Mouse (Mus musculus) ES-Bruce4 (cell line): ENCODE measurements around the gene Gpr62. TPM values are rescaled to one million over a fixed set of nuclear protein-coding genes. Genes with fewer than 3 reads are reported as not detected.

Source experiments
- H3K27ac ChIP-seq: 2 replicates; pipeline ENCODE4 v1.5.1; 2012; ENCODE audit warnings: low read length, inconsistent platforms; ENCODE audit not compliant: insufficient read depth
- H3K27me3 ChIP-seq: 2 replicates; pipeline ENCODE4 v1.6.1; 2012; ENCODE audit warnings: mild to moderate bottlenecking, low read length, inconsistent platforms; ENCODE audit not compliant: control insufficient read depth, poor library complexity, insufficient read depth, severe bottlenecking
- H3K36me3 ChIP-seq: 2 replicates; pipeline ENCODE4 v1.6.1; 2012; ENCODE audit warnings: inconsistent platforms, mild to moderate bottlenecking, low read length, moderate library complexity; ENCODE audit not compliant: control insufficient read depth, poor library complexity, insufficient read depth, severe bottlenecking
- H3K4me1 ChIP-seq: one replicate; pipeline ENCODE4 v1.8.1; 2011; ENCODE audit warnings: low read length; ENCODE audit not compliant: control insufficient read depth, insufficient read depth
- H3K4me3 ChIP-seq: 2 replicates; pipeline ENCODE4 v1.5.1; 2011; ENCODE audit warnings: low read depth, mild to moderate bottlenecking, low read length
- H3K9ac ChIP-seq: 2 replicates; pipeline ENCODE4 v1.6.1; 2012; ENCODE audit warnings: low read depth, mild to moderate bottlenecking, inconsistent platforms; ENCODE audit not compliant: poor library complexity, severe bottlenecking
- H3K9me3 ChIP-seq: replicated peaks from 2 replicates; pipeline ENCODE4 v1.6.1; 2012; ENCODE audit warnings: mild to moderate bottlenecking, low read length, inconsistent platforms; ENCODE audit not compliant: control insufficient read depth, poor library complexity, insufficient read depth, severe bottlenecking
- CTCF ChIP-seq: IDR thresholded peaks from one replicate; pipeline ENCODE4 v1.8.1; 2011; ENCODE audit warnings: low read depth, low read length
- EP300 ChIP-seq: IDR thresholded peaks from 2 replicates; pipeline ENCODE4 v1.6.1; 2011; ENCODE audit warnings: low read depth, low read length; ENCODE audit not compliant: insufficient read depth
- POLR2A ChIP-seq: IDR thresholded peaks from one replicate; pipeline ENCODE4 v1.8.1; 2011; ENCODE audit warnings: low read length; ENCODE audit not compliant: insufficient read depth
- polyA plus RNA-seq: library from polyadenylated mRNA; stranded (reverse); fragments of >200 nt; gene quantifications from 2 replicates; pipeline ENCODE4 v1.2.4, GENCODE M21; 2011; ENCODE audit warnings: low read depth; ENCODE audit not compliant: missing spikeins, insufficient read depth, insufficient read length

Gpr62 gene
- polyA plus RNA-seq, 1 experiment, result 0.30 TPM

DNA sequence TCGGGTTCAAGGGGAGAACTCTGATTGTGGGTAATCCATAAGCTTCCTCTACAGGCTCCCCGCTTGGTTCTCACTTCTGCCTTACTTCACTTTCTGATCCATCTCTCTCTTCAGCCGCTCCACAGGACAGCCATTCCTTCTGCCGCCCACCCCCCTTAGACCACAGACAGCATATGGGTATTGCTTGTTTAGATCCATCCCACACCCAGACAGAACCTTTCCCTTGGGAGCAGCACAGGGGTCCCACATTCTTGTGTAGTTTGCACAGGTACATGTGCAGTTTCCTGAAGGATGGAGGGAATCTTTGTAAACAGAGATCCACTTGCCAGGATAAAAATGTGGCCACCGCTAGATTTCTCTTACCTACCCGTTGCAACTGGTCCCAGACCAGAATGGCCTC lies 13.4 kb downstream of the Gpr62 start:
- H3K9ac ChIP-seq, result peak overlapping the region; percentile 82; the same call in 1 of the 2 replicates
- no peaks in the 10 kb centered on the region for H3K27me3 ChIP-seq

DNA sequence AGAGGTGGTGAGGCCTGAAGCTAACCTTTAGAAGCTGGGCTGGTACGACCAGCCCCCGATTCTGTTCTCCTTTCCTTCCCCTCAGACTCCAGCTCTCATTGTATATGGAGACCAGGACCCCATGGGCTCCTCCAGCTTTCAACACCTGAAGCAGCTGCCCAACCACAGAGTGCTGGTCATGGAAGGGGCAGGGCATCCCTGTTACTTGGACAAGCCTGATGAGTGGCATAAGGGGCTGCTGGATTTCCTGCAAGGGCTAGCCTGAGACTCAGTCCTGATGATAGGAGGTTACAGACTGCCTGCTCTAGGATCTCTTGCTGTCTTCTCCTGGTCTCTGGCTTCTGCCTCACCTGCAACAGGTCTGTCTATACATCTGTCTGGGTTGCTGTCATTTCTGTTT lies 13.8 kb downstream of the Gpr62 start:
- Histone ChIP-seq H3K9ac (no peak overlapping the region), H3K4me1 (peaks cover 12% of the 10 kb centered on the region), H3K36me3 (no peaks in the 10 kb centered on the region), H3K27me3 (no peaks in the 10 kb centered on the region), H3K27ac (0 out of 2 replicates have a peak overlapping the region, but pooled peaks have one; percentile 48), H3K4me3 (no peak overlapping the region), H3K9me3 (no peaks in the 10 kb centered on the region)
- no peak for TF ChIP-seq POLR2A
- TF ChIP-seq CTCF, result no peak
- no peak for TF ChIP-seq EP300

More for the DNA sequence above, 13.4 kb downstream of the Gpr62 start:
- H3K36me3 ChIP-seq, result no peaks in the 10 kb centered on the region
- peak overlapping the region; percentile 65 for H3K4me3 ChIP-seq
- peak overlapping the region; percentile 48; the same call in 1 of the 2 replicates for H3K27ac ChIP-seq
- no peaks in the 10 kb centered on the region for H3K9me3 ChIP-seq
- H3K4me1 ChIP-seq, result peaks cover 14% of the 10 kb centered on the region
- no peak for TF ChIP-seq CTCF
- TF ChIP-seq EP300, result no peak
- TF ChIP-seq POLR2A, result no peak

DNA sequence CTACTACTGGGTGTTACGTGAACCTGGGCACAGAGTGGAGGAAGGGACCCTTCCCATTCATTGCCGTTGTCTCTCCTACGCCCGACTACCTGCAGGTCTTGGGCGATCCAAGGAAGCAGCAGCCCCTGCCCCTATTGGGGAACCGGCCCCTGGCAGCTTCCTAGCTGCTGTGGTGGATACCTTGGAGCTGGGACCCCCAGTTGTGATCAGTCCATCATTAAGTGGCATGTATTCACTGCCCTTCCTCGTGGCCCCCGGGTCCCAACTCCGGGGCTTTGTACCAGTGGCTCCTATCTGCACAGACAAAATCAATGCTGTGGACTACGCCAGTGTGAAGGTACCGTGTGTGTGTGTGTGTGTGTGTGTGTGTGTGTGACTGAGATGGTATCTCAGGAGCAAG lies 14.4 kb downstream of the Gpr62 start:
- Histone ChIP-seq H3K36me3 (no peaks in the 10 kb centered on the region), H3K9ac (no peak overlapping the region), H3K4me3 (no peak overlapping the region), H3K27me3 (no peaks in the 10 kb centered on the region), H3K4me1 (peaks cover 8% of the 10 kb centered on the region), H3K9me3 (no peaks in the 10 kb centered on the region), H3K27ac (no peak overlapping the region)
- TF ChIP-seq CTCF (no peak), EP300 (no peak), POLR2A (no peak)

GRCm38 (mm10) chr9:106450661-106451060 lies 15.1 kb downstream of the Gpr62 start:
- Histone ChIP-seq H3K4me1 (peaks cover 6% of the 10 kb centered on the region), H3K27me3 (no peaks in the 10 kb centered on the region), H3K27ac (no peak overlapping the region), H3K9me3 (no peaks in the 10 kb centered on the region), H3K4me3 (no peak overlapping the region), H3K9ac (no peak overlapping the region), H3K36me3 (no peaks in the 10 kb centered on the region)
- TF ChIP-seq EP300, result no peak
- no peak for TF ChIP-seq POLR2A
- no peak for TF ChIP-seq CTCF

DNA sequence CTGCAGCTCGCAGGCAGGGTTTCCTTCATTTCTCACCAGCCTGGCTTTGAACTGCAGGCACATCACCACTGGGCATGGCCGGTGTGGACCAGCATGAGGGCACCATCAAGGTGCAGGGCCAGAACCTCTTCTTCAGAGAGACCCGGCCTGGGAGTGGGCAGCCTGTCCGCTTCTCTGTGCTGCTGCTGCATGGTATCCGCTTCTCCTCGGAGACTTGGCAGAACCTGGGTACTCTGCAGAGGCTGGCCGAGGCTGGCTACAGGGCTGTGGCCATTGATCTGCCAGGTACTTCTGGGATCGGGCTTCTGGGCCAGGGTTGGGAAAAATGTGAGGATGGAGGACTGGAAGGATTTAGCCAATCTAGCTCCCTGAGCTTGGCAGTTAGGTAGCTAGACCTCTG lies 15.8 kb downstream of the Gpr62 start:
- H3K36me3 ChIP-seq, result no peaks in the 10 kb centered on the region
- H3K4me1 ChIP-seq, result peaks cover 6% of the 10 kb centered on the region
- H3K9ac ChIP-seq, result no peak overlapping the region
- H3K4me3 ChIP-seq, result no peak overlapping the region
- H3K27me3 ChIP-seq, result no peaks in the 10 kb centered on the region
- TF ChIP-seq POLR2A (no peak), EP300 (no peak), CTCF (no peak)
- H3K27ac ChIP-seq, result no peak overlapping the region
- no peaks in the 10 kb centered on the region for H3K9me3 ChIP-seq

DNA sequence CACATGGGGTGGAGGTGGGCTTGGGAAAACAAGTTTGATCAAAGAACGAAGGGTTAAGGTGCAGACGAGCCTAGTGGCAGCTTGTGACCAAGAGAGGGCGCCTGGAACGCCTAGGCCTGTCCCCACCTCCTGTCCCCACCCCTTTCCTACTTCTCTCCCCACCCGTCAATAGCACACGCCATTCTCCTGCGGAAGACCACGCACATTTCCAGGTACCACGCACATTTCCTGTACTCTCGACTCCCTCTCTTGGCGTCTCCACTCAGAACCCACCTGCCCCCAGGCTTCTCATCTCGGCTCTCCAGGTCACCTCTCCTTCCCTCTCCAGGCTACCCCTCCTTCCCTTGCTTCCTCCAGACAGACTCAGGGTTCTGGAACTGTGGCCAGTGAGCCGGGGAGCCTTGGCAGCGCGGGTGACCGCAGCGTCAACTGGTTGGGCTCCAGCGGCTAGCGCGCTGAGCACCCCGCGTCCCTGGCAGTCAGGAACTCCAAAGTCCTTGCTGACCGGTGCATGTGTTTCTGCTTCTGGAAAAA lies 17.2 kb downstream of the Gpr62 start:
- Histone ChIP-seq H3K4me1 (peaks cover 6% of the 10 kb centered on the region), H3K9me3 (no peaks in the 10 kb centered on the region), H3K27ac (peak overlapping the region; percentile 12; the same call in 1 of the 2 replicates), H3K36me3 (no peaks in the 10 kb centered on the region), H3K4me3 (peak overlapping the region; percentile 74), H3K27me3 (no peaks in the 10 kb centered on the region), H3K9ac (peak overlapping the region; percentile 42)
- TF ChIP-seq CTCF (peak; percentile 90), POLR2A (no peak), EP300 (0 out of 2 replicates have a peak, but pooled peaks have one; percentile 46)
